Mouse (Mus musculus): ENCODE measurements around the gene Fam92b.

Gene Fam92b

DNA sequence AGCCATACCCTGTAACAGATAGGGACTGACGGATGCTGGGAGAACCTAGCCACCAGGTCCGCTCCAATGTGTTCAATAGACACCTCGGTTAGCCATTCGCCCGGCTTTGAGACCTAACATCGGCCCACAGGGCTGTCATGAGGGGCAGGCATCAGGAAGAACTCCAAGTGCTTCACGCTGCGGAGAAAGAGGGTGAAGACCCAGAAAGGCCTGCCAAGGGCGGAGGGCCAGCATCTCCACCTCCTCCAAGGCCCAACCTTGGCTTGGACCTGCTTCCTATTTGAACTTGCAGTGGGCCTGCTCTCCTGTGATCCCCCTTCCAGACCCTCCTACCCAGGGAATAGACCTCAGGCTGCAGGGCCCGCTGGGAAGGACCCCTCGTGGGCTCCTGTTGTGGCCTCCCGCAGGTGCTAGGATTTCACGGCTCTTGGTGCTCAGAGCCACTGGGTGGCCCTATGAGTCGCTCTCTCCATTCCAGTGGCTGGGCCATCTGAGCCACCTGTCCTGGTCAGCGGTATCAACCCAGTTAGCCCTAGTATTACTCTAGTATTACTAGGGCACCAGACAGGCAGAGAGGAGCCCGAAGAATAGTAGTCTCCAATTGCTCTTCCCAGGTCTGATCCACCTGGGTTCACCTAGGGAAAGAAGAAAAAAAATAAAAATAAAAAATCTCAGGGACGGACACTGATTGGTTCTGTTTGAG, 13.0 kb upstream of the Fam92b start:
- DNase-seq (ENCODE audit: low read depth, low spot score) = peak; percentile 27

DNA sequence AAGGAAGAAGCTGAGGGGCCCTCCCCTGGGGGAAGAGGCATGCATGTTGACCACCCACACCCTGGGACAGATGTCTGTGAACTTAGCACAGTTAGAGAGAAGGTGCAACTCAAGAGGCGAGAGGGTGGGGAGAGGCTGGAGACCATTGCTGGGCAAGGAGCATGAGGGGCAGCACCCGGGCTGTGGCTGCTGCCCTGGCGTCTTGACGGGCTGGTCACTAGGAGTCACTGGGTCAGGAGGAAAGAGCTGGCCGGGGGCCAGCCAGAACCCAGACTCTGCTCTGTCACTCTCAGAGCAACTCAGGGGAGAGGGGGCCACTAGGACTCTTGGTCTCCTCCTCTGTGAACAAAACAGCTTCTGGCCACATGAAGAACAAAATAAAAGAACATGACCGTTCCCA, 12.2 kb upstream of the Fam92b start:
- no peak for DNase-seq (ENCODE audit: low read depth, low spot score)

DNA sequence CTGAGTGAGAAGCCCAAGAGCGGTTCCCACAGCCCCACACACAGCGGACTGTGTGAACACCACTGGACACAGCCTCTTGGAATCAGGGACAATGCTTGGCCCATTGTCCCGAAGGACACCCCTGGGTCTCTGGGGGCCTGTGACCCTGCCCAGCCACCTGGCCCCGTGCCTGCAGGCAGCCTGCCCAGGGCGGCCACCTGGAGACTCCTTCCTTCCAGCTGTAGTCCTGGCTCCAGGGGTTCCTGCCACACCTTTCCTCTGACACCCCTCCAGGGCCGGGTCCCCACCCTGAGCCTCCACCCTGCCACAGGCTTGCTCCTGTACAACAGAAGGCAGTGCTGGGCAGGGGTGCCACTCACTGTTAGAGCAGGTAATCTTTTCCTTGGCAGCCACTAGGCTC, 11.2 kb upstream of the Fam92b start:
- DNase-seq (ENCODE audit: low read depth, low spot score) = no peak

DNA sequence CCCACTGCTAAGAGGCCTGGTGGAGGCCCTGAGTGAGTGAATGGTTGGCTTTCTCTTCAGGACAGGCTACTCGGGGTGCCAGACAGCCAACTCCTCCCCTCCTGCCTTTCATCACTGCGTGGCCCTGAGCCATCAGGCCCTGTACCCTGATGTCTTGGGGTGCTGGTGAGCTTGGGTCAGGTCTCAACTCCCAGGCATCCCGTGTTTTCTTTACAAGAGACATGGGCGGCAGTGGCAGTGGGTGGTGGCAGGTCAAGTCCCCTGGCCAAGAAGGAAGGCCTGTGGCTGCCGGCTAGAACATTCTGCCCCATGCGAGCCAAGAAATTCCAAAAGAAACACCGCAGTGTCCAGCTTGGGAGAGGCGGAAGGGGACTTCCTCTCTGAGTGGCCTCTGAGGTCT, 9.2 kb upstream of the Fam92b start:
- no peak for DNase-seq (ENCODE audit: low read depth, low spot score)

DNA sequence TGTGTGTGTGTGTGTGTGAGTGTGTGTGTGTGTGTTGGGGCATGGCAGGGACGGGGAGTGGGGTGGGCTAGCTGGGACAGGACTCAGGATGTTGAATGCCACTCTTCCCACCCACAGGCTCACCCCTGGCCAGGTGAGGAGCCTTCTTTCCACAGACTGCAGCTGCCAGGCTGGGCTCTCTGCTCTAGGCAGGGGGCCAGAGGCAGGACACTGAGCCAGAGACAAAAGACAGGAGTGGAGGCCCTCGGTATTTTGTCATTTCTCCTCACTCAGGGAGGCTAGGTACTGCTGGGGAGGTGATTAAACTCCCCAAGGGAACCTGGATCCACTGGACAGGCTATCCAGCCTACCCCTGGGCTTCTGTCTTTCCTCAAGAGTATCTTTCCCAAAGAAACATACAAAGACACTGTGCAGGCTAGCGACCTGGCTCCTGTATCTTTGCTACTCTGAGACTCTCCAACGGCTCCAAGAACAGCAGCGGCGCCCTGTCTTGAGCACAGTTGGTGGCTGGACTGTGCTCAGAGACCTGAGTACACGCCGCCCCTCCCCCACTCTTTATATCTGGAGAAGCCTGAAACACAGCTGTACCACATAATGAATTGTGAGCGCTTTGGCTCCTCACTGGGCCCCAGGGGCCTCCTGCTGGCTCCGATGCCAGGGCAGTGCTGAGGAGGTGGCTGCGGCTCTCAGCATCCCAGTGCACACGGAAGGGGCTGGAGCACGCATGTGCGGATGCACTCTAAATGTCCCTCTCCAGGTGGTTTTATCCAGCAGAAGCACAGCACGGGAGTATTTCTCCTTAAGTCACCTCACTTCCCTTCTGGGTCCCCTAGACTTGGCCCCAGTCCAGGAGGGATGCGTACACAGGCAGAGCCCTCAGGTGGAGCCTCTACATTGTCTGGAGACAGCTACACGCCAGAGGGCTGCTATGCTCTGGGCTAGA, 7.9 kb upstream of the Fam92b start:
- DNase-seq (ENCODE audit: low read depth, low spot score) = no peak

DNA sequence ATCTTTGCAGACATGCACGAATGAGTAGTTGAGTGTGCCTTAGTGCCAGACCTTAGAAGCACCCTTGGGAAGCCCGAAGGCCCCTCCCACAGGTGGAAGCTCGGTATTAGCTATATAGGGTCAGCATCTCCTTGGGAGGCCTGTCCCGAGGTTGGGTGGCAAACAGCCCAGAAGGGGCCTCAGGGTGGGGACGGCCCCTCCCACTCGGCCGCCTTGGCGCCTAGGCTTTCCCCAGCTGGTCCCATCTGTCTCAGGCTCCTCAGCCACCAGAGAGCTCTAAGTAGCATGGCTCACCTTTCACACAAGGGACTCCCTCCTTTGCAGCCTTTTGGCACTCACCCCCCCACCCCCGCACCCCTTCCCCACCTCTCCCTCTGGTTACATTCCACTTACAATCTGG, 7.1 kb upstream of the Fam92b start:
- DNase-seq (ENCODE audit: low read depth, low spot score) = no peak

DNA sequence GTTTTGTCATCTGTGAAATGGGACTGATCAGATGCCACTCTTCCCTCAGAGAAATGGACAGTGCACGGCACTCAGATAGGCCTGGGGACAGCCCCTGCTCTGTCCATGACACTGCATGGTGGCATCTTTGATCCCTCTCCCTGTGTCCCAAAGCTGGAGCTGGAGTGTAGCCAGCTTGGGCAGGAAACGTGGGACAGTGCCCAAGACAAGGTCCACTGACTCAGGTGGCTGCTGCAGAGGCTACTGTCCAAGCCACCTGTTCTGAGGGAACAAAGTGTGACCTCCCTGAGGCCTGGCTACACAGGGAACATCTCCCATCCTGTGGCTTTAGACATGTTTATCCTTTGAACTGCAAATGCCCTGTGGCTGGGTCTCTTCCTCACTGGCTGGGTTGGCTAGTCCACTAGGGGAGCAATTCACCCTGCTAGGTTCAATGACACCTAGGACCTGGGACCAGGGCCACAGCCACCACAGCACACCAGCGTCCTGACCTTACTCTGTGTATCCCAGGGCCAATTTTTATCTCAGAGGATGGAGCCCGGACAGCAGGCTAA, 4.7 kb upstream of the Fam92b start:
- DNase-seq (ENCODE audit: low read depth, low spot score) = no peak

DNA sequence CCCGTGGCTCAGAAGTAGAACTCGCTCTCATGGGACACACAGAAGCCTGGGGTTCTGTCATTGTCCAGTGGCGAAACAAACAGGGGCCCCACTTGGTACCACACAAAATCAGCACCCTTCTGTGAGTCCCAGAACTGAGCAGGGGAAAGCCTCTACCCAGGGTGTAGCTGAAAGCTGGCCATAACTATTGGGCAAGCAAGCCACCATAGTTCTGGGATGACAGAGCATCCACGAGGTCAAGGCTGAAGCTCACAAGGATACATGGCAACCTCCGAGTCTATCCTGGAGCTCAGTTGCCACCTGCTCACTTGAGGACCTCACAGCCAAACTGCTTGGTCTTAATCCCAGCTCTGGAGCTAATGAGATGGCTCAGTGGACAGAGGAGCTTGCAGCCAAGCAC, 4.0 kb upstream of the Fam92b start:
- DNase-seq (ENCODE audit: low read depth, low spot score) = no peak

DNA sequence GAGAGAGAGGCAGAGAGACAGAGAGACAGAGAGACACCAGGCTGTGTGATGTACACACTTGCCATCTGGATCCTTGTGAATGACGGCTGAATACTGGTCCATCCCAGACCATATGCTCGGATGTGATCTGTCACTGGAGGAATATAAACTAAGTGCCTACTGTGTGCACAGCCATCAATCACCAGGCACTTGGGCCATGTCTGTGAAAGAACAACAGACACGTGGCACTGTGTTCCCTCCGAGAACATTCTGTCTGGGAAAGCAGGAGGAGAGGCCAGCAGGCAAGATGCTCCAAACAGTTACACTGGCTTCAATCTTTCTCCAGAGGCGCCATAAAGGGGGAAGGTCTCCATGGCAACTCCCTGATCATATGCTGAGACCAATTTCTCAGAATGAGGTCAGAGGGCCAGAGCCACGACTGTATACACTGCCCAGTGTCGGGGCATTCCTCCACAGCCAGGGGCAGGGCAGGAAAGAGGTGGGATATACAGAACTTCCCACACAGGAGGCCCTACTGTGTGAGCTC, 3.2 kb upstream of the Fam92b start:
- no peak for DNase-seq (ENCODE audit: low read depth, low spot score)

DNA sequence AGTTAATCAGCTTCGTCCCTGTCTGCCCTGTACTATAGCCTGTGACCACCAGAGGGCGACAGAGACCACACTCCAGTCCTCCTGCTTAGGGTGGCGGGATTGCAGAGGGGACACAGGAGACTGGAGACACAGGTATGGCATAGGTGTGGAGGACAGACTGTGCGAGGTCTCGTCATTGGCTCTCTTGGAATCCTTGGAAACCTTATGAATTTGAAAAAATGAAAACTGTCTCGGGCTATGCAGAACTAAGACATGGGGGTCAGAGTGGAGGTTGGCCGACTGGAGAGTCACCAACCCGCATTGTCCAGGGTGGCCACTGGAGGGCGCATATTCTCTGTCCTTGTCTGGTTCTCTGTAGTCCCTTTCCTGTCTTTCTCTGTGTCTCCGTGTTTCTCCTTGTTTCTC, 1.8 kb upstream of the Fam92b start:
- DNase-seq (ENCODE audit: low read depth, low spot score) = peak; percentile 95

DNA sequence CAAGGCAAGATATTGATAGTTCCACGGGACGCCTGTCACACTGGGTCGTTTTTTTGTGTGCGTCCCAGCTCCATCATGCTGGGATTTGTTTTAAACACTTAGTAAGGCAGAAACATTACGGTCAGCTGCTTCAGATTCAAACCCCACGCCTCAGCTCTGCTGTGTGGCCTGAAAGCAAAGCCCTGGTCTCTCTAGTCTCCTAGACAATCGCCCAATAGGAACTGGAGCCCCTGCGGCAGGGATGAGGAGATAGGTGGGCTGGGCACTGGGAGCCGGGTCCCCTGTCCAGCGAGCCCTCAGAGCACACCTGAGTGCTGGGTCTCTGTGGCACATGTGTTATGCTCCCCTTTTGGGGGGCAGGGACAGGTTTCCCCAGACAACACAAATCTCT, 853 bp upstream of the Fam92b start:
- no peak for DNase-seq (ENCODE audit: low read depth, low spot score)

DNA sequence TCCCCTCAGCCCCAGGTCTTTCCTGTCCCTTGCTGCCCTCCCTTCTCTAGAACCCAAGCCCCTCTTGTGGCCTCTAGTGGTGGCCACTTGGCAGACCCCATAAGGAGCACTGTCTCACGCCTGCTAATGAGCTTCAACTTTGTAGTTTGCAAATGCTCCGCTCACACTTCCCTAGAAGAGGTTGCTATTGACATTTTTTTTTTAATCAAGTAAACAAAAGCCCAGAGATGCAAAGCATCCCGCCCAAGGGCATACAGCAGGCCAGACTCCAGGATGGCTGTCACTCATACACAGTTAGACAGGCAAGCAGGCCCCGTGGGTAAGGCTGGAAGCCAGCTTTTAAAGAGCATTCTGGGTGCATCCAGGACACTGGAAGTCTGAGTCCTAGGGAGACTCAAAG, 661 bp downstream of the Fam92b start:
- peak; percentile 18 for DNase-seq (ENCODE audit: low read depth, low spot score)

DNA sequence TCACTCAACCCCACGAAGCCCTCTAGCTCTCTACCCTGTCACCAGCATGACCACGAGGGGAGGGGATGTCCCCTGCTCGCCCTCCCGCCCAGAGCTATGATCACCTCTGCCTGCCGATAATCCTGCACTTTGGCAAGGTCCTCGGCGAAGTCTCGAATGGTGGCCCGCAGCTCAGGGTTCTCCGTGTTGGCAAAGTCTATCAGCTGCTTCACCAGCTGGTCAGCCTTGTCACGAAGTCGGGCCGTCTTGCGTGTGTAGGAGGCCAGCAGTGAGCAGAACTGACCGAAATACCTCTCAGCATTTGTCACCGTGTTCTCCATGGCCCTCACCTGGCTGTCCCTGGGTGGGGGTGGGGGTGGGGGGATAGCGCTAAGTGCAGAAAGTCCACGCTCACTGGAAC, 2.7 kb downstream of the Fam92b start:
- DNase-seq (ENCODE audit: low read depth, low spot score) = no peak

DNA sequence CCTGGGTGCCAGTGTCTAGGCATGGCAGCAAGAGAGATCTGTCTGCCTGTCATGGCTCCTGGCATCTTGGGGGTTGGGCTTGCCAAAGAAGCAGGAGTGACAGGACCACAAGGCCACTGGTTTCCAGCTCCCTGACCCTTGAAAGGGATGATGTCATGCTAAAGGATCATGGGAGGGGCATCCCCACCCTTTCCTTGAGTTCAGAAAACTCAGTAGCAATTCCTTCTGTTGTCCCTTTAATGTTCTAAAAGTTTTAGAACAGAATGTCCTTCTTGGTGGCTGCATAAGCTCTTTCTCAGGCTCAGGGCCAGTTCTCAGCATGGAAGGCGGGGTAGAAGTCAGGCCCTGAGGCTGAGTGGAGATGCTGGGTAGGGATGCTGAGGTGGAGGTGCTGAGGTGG, 4.1 kb downstream of the Fam92b start:
- DNase-seq (ENCODE audit: low read depth, low spot score) = no peak

DNA sequence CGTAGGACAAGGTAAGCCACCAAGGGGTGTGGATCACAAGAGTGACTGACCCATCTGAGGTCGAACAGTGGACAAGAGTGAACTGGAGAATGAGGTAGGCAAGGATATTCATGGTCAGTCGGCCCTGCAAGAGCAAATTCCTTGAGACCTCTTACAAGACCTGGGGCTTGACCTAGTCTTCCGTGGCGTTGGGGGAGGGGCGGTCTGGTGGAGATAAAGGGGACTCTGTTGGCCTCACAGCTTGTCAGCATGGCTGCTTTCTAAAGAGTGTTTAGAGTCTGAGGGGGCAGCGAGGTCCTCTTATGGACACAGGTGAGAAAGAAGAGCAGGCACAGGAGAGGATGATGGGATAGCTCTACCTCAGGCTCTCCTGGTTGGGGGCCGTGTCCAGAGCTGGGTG, 8.1 kb downstream of the Fam92b start:
- DNase-seq (ENCODE audit: low read depth, low spot score) = no peak

DNA sequence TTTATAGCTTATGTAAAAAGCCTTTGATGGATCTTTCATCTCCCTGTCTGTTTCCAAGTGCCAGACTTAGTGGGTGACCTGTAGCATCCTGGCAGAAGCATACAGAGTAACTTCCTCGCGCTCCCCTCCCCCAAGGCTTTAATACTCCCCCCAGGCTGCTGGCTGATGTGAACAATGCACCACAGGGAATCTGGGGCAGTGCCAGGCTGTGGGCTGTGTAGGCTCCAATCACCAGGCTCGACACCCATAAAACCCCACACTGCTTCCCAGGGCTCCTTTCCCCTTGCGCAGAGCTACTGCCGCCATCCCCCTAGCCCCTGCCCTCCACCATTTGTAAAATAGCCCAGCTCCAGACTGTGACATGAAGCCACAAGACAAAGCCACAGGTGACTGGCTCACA, 9.4 kb downstream of the Fam92b start:
- peak; percentile 18 for DNase-seq (ENCODE audit: low read depth, low spot score)

DNA sequence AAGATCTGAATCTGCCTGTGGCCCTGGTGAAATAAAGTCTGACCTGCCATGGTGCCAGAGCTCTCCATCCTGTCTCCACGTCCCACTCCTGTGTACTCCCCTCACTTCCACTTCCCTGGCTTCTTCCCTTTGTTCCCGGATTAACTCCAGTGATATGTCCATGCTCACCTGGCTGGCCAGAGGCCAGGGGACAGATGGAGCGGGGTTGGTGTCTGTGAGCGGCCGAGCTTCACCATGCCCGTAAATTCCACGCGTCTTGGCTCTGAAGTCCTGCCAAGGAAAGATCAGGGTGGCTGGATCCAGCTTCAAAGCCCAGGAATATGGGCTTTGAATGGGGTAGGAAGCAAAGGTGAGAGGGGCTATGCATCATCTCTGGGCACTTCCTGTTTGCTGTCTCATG, 10.1 kb downstream of the Fam92b start:
- no peak for DNase-seq (ENCODE audit: low read depth, low spot score)

DNA sequence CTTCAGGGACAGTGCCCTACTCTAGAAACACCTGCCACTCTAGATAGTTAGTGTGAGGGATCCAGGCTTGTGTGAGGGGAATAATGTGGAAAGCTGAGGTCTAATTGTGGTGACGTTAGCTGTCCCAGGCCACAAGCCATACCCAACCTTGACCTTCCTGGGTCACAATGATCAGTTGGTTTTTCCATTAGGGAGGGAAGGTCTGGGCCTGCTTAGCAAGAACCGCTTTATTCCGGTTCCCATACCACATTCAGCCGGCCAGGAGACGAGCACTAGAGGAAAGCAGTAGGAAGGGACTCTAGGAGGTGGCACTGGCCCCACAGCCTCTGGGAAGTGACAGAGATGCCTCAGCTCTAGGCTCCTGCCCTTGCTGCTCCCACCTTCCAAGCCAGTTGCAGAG, 13.2 kb downstream of the Fam92b start:
- DNase-seq (ENCODE audit: low read depth, low spot score) = no peak

DNA sequence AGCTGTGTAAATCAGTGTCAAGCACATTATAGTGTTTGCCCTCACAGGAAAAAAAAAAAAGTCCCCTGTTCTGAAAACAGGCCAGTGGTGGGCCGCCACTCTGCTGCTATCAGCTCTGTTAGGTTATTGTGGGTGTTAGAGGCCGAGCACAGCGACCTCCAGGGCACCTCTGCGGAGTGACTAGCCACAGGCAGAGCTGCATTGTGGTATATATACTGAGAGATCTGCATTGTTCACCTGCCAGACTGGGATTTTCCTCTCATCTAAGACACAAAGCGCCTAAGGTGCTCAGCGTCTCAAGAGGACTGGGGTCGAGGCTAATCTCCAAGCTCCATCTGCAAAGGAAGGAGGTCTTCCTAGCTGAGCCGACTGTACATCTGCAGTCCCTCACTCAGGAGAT, 13.9 kb downstream of the Fam92b start:
- DNase-seq (ENCODE audit: low read depth, low spot score) = no peak

DNA sequence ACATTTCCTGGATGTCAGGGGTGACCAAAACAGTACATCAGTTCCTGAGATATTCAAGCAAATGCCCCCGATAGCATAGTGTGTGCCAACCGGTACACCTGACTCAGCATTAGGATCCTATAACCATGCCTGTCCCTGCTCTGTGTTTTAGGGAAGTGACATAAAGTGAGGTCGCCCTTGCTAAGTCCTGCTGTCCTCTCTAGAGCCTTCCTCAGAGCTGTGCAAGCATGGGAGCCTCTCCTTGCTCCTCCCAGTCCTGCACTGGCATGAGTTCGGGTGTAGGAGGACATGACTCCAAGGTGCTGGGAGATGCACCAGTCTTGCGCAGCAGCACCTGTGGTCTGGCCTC, 14.9 kb downstream of the Fam92b start:
- no peak for DNase-seq (ENCODE audit: low read depth, low spot score)

DNA sequence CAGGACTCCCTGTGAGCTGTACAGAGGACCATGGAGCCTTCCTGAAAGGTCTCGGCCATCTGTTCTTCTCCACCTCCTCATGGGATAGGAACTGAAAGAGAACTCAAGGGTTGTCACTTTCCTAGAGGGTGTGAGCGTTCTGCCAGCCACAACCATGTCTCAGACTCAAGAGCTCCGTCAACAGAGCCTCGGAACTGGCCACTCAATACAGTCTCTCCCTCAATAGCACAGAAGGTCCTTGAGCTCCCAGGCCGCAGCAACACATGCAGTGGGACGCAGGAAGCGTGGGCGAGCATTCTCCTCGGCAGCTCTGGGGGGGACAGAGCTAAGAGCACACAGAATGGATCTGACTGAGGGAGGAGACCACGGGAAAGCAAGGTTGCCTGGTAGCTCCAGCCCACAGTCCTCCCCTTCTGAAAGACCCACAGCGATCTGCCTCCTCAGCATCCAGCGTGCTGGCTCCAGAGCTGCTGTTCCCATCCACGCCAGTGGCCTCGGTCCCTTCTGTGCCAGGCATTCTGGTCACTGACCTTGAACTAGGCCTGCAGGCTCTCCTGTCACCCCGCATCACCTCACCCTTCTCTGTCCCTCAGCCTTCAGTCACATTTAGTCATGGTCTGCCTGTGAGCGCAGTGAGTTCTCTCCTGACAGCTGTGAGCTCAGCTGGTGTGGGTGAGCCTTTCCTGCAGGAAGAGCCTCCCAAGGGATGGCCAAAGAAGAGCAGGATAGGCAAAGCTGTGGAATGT, 15.4 kb downstream of the Fam92b start:
- no peak for DNase-seq (ENCODE audit: low read depth, low spot score)

DNA sequence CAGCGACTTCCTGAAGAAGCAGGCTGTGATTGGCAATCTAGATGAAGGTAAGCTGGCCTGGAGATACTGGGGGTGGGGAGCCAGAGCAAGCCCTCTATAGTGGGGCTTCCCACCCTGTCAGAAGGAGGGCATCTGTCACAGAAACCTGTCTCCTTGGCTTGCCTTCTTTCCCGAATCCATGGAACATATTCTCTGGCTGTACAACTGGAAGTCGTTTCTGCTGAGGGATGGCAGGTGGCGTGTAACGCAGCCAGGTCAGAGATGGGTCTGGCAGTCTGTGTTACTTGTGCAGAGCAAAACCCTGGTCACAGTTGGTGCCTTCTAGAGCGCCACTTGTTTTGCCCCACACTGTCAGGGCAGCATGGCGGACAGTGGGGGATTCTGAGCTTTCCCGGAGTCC, 16.9 kb downstream of the Fam92b start:
- no peak for DNase-seq (ENCODE audit: low read depth, low spot score)

Measured in 3T3-L1 (cell line).